Mouse (Mus musculus) forebrain, embryonic 10.5 days (tissue): ENCODE results near the gene Hhat. TPM values are rescaled to one million over a fixed set of nuclear protein-coding genes. Genes with fewer than 3 reads are reported as not detected.
A peak's percentile ranks its signal among the peaks of the same experiment; 100 is the strongest.

Experiments used
- DNase-seq: peaks from one replicate; pipeline ENCODE4 v3.0.0-alpha.2; 2017; ENCODE audit warnings: low spot score; ENCODE audit errors: extremely low spot score
- H3K27ac ChIP-seq: fragments of 300-500 bp; sonication (generic); 2 replicates; pipeline ENCODE4 v1.5.1; 2016; ENCODE audit warnings: mild to moderate bottlenecking
- H3K27me3 ChIP-seq: fragments of 300-500 bp; sonication (generic); 2 replicates; pipeline ENCODE4 v1.6.1; 2016; ENCODE audit warnings: mild to moderate bottlenecking; ENCODE audit not compliant: poor library complexity, severe bottlenecking
- H3K36me3 ChIP-seq: fragments of 300-500 bp; sonication (generic); replicated peaks from 2 replicates; pipeline ENCODE4 v1.6.1; 2016; ENCODE audit warnings: mild to moderate bottlenecking, moderate library complexity
- H3K4me1 ChIP-seq: fragments of 300-500 bp; sonication (generic); 2 replicates; pipeline ENCODE4 v1.6.1; 2016
- H3K4me3 ChIP-seq: fragments of 300-500 bp; sonication (generic); 2 replicates; pipeline ENCODE4 v1.5.1; 2016; ENCODE audit warnings: mild to moderate bottlenecking, moderate library complexity
- H3K9me3 ChIP-seq: fragments of 300-500 bp; sonication (generic); 2 replicates; pipeline ENCODE4 v1.6.1; 2016; ENCODE audit warnings: mild to moderate bottlenecking, moderate library complexity
- WGBS: fragments of 180-500 bp; shearing (Covaris S2); methylation state at CpG from one replicate; pipeline ENCODE4 v1.1.7; 2016; 5-methylcytosine and 5-hydroxymethylcytosine counted together
- polyA plus RNA-seq: library from polyadenylated mRNA; unstranded; fragments of >200 nt; fragmentation: Nextera tagmentation; extraction: Ambion mirVana; gene quantifications from 2 replicates; pipeline ENCODE4 v1.2.1, GENCODE M21; 2016

The Hhat gene
- polyA plus RNA-seq, 1 experiment from 2014 or later, result 7.6 TPM

GRCm38 (mm10) chr1:192778206-192778605 is 7.2 kb upstream of the Hhat start:
- peaks cover 11% of the 10 kb centered on the region for H3K4me1 ChIP-seq
- 97% methylated on average over 4 of the region's 4 CpGs for WGBS
- no peak overlapping the region for H3K4me3 ChIP-seq
- H3K27me3 ChIP-seq, result peaks cover under 1% of the 10 kb centered on the region; the same call in 1 of the 2 replicates
- no peak overlapping the region for H3K27ac ChIP-seq
- H3K9me3 ChIP-seq, result no peaks in the 10 kb centered on the region
- DNase-seq, result no peak
- no peaks in the 10 kb centered on the region for H3K36me3 ChIP-seq

- Histone ChIP-seq H3K27me3 (peaks cover 19% of the 10 kb centered on the region), H3K9me3 (no peaks in the 10 kb centered on the region), H3K36me3 (no peaks in the 10 kb centered on the region), H3K27ac (peak overlapping the region; percentile 97), H3K4me1 (peaks cover 23% of the 10 kb centered on the region), H3K4me3 (peak overlapping the region; percentile 86)
- 22% methylated on average over 10 of the region's 10 CpGs for WGBS
- peak; percentile 35 for DNase-seq
Measured at GRCm38 (mm10) chr1:192770130-192770494, 911 bp downstream of the Hhat start.

GRCm38 (mm10) chr1:192765531-192765930 is 5.5 kb downstream of the Hhat start:
- Histone ChIP-seq H3K27ac (no peak overlapping the region), H3K4me1 (peaks cover 16% of the 10 kb centered on the region), H3K9me3 (no peaks in the 10 kb centered on the region), H3K27me3 (no peaks in the 10 kb centered on the region; the same call in 1 of the 2 replicates), H3K4me3 (no peak overlapping the region), H3K36me3 (no peaks in the 10 kb centered on the region)
- 29% methylated on average over 4 of the region's 4 CpGs for WGBS
- DNase-seq, result no peak

GRCm38 (mm10) chr1:192764547-192764946 is 6.5 kb downstream of the Hhat start:
- no peak for DNase-seq
- Histone ChIP-seq H3K9me3 (no peaks in the 10 kb centered on the region), H3K4me1 (peaks cover 6% of the 10 kb centered on the region; the same call in 1 of the 2 replicates)

GRCm38 (mm10) chr1:192762946-192763933 is 7.8 kb downstream of the Hhat start:
- Histone ChIP-seq H3K9me3 (no peaks in the 10 kb centered on the region), H3K4me3 (no peak overlapping the region), H3K27me3 (no peaks in the 10 kb centered on the region), H3K27ac (no peak overlapping the region), H3K4me1 (peaks cover 6% of the 10 kb centered on the region; the same call in 1 of the 2 replicates), H3K36me3 (no peaks in the 10 kb centered on the region)
- WGBS, result 79% methylated on average over 7 of the region's 7 CpGs
- DNase-seq, result no peak

More at GRCm38 (mm10) chr1:192764547-192764946, 6.5 kb downstream of the Hhat start:
- WGBS, result 67% methylated on average over 2 of the region's 2 CpGs
- Histone ChIP-seq H3K36me3 (no peaks in the 10 kb centered on the region), H3K4me3 (no peak overlapping the region), H3K27ac (no peak overlapping the region), H3K27me3 (no peaks in the 10 kb centered on the region)

- Histone ChIP-seq H3K9me3 (no peaks in the 10 kb centered on the region), H3K4me1 (peaks cover 36% of the 10 kb centered on the region), H3K27me3 (no peaks in the 10 kb centered on the region), H3K36me3 (no peaks in the 10 kb centered on the region), H3K27ac (peak overlapping the region; percentile 67; the same call in 1 of the 2 replicates), H3K4me3 (no peak overlapping the region)
- 92% methylated on average over 7 of the region's 7 CpGs for WGBS
- no peak for DNase-seq
Measured at GRCm38 (mm10) chr1:192756674-192757073, 14.3 kb downstream of the Hhat start.

- Histone ChIP-seq H3K36me3 (no peaks in the 10 kb centered on the region), H3K27ac (peak overlapping the region; percentile 67; the same call in 1 of the 2 replicates), H3K27me3 (no peaks in the 10 kb centered on the region), H3K4me3 (no peak overlapping the region), H3K4me1 (peaks cover 36% of the 10 kb centered on the region), H3K9me3 (no peaks in the 10 kb centered on the region)
- WGBS, result 68% methylated on average over 13 of the region's 13 CpGs
- no peak for DNase-seq
Measured at GRCm38 (mm10) chr1:192755685-192756606, 15.1 kb downstream of the Hhat start.

GRCm38 (mm10) chr1:192755246-192755645 is 15.8 kb downstream of the Hhat start:
- no peaks in the 10 kb centered on the region for H3K27me3 ChIP-seq
- DNase-seq, result no peak
- H3K36me3 ChIP-seq, result no peaks in the 10 kb centered on the region
- H3K27ac ChIP-seq, result peak overlapping the region; percentile 67; the same call in 1 of the 2 replicates
- 68% methylated on average over 13 of the region's 13 CpGs for WGBS
- no peak overlapping the region for H3K4me3 ChIP-seq
- H3K4me1 ChIP-seq, result peaks cover 36% of the 10 kb centered on the region
- no peaks in the 10 kb centered on the region for H3K9me3 ChIP-seq

GRCm38 (mm10) chr1:192754268-192754667 is 16.8 kb downstream of the Hhat start:
- Histone ChIP-seq H3K4me1 (peaks cover 39% of the 10 kb centered on the region), H3K4me3 (no peak overlapping the region), H3K36me3 (no peaks in the 10 kb centered on the region), H3K27ac (no peak overlapping the region), H3K9me3 (no peaks in the 10 kb centered on the region), H3K27me3 (no peaks in the 10 kb centered on the region)
- DNase-seq, result no peak
- 88% methylated on average over 4 of the region's 4 CpGs for whole genome bisulfite sequencing

GRCm38 (mm10) chr1:192752659-192753601 is 18.1 kb downstream of the Hhat start:
- Histone ChIP-seq H3K9me3 (no peaks in the 10 kb centered on the region), H3K4me3 (no peak overlapping the region), H3K27me3 (no peaks in the 10 kb centered on the region), H3K27ac (no peak overlapping the region; the same call in 1 of the 2 replicates), H3K4me1 (peaks cover 39% of the 10 kb centered on the region), H3K36me3 (no peaks in the 10 kb centered on the region)
- 48% methylated on average over 8 of the region's 8 CpGs for WGBS
- DNase-seq, result no peak

GRCm38 (mm10) chr1:192750042-192750437 is 21.0 kb downstream of the Hhat start:
- no peaks in the 10 kb centered on the region for H3K36me3 ChIP-seq
- H3K9me3 ChIP-seq, result no peaks in the 10 kb centered on the region
- no peak overlapping the region for H3K27ac ChIP-seq
- WGBS, result 70% methylated on average over 4 of the region's 4 CpGs
- no peak overlapping the region for H3K4me3 ChIP-seq
- peaks cover 27% of the 10 kb centered on the region for H3K4me1 ChIP-seq
- no peaks in the 10 kb centered on the region for H3K27me3 ChIP-seq
- DNase-seq, result no peak
